Mouse (Mus musculus): ENCODE results near the gene Fermt2. TPM values are rescaled to one million over a fixed set of nuclear protein-coding genes. Genes with fewer than 3 reads are reported as not detected.
A peak's percentile ranks its signal among the peaks of the same experiment; 100 is the strongest.

The Fermt2 gene
- polyA plus RNA-seq, 1 experiment: 8.2 TPM

GRCm38 (mm10) chr14:45441291-45441690 lies 88.6 kb downstream of the Fermt2 start:
- TF ChIP-seq CTCF (IDR thresholded peaks at IDR 0.05; ENCODE audit: borderline replicate concordance, control insufficient read depth, extremely low read depth, insufficient read depth, low read length, poor library complexity) (no peak), POLR2A (IDR thresholded peaks at IDR 0.05; ENCODE audit: control insufficient read depth, extremely low read depth, insufficient read depth, low read length, poor library complexity) (no peak)
- no peak for DNase-seq
- no peak overlapping the region for H3K4me3 ChIP-seq (ENCODE audit: control insufficient read depth, insufficient read depth, low read length)

GRCm38 (mm10) chr14:45439387-45439786 lies 90.5 kb downstream of the Fermt2 start:
- Histone ChIP-seq H3K4me1 (replicated peaks; ENCODE audit: control insufficient read depth, insufficient read depth, low read length) (no peaks in the 10 kb centered on the region), H3K36me3 (ENCODE audit: control insufficient read depth, insufficient read depth, low read length) (no peaks in the 10 kb centered on the region), H3K4me3 (ENCODE audit: control insufficient read depth, insufficient read depth, low read length) (no peak overlapping the region), H3K27ac (ENCODE audit: control insufficient read depth, insufficient read depth, low read length) (no peak overlapping the region), H3K27me3 (ENCODE audit: control insufficient read depth, insufficient read depth, low read length) (no peaks in the 10 kb centered on the region)
- no peak for DNase-seq
- WGBS: 91% methylated on average over 9 of the region's 9 CpGs
- no peak for TF ChIP-seq CTCF (IDR thresholded peaks at IDR 0.05; ENCODE audit: borderline replicate concordance, control insufficient read depth, extremely low read depth, insufficient read depth, low read length, poor library complexity)

More at GRCm38 (mm10) chr14:45441291-45441690, 88.6 kb downstream of the Fermt2 start:
- WGBS: 75% methylated on average over 6 of the region's 6 CpGs
- Histone ChIP-seq H3K27ac (ENCODE audit: control insufficient read depth, insufficient read depth, low read length) (no peak overlapping the region), H3K4me1 (replicated peaks; ENCODE audit: control insufficient read depth, insufficient read depth, low read length) (no peaks in the 10 kb centered on the region), H3K27me3 (ENCODE audit: control insufficient read depth, insufficient read depth, low read length) (no peaks in the 10 kb centered on the region), H3K36me3 (ENCODE audit: control insufficient read depth, insufficient read depth, low read length) (no peaks in the 10 kb centered on the region)

- Histone ChIP-seq H3K27ac (ENCODE audit: control insufficient read depth, insufficient read depth, low read length) (no peak overlapping the region), H3K36me3 (ENCODE audit: control insufficient read depth, insufficient read depth, low read length) (no peaks in the 10 kb centered on the region), H3K4me1 (replicated peaks; ENCODE audit: control insufficient read depth, insufficient read depth, low read length) (no peaks in the 10 kb centered on the region), H3K27me3 (ENCODE audit: control insufficient read depth, insufficient read depth, low read length) (no peaks in the 10 kb centered on the region), H3K4me3 (ENCODE audit: control insufficient read depth, insufficient read depth, low read length) (no peak overlapping the region)
- 87% methylated on average over 2 of the region's 2 CpGs for WGBS
- TF ChIP-seq POLR2A (IDR thresholded peaks at IDR 0.05; ENCODE audit: control insufficient read depth, extremely low read depth, insufficient read depth, low read length, poor library complexity) (no peak), CTCF (IDR thresholded peaks at IDR 0.05; ENCODE audit: borderline replicate concordance, control insufficient read depth, extremely low read depth, insufficient read depth, low read length, poor library complexity) (no peak)
- DNase-seq: no peak
These were observed 91.0 kb downstream of the Fermt2 start for GRCm38 (mm10) chr14:45438931-45439275.

- no peaks in the 10 kb centered on the region for H3K27me3 ChIP-seq (ENCODE audit: control insufficient read depth, insufficient read depth, low read length)
- no peak overlapping the region for H3K27ac ChIP-seq (ENCODE audit: control insufficient read depth, insufficient read depth, low read length)
- no peaks in the 10 kb centered on the region for H3K36me3 ChIP-seq (ENCODE audit: control insufficient read depth, insufficient read depth, low read length)
- 79% methylated on average over 19 of the region's 19 CpGs for WGBS
- no peak overlapping the region for H3K4me3 ChIP-seq (ENCODE audit: control insufficient read depth, insufficient read depth, low read length)
- H3K4me1 ChIP-seq (replicated peaks; ENCODE audit: control insufficient read depth, insufficient read depth, low read length): no peaks in the 10 kb centered on the region
- DNase-seq: no peak
- TF ChIP-seq CTCF (IDR thresholded peaks at IDR 0.05; ENCODE audit: borderline replicate concordance, control insufficient read depth, extremely low read depth, insufficient read depth, low read length, poor library complexity) (no peak), POLR2A (IDR thresholded peaks at IDR 0.05; ENCODE audit: control insufficient read depth, extremely low read depth, insufficient read depth, low read length, poor library complexity) (no peak)
These were observed 91.5 kb downstream of the Fermt2 start for GRCm38 (mm10) chr14:45438250-45438930.

- 70% methylated on average over 6 of the region's 6 CpGs for WGBS
- no peaks in the 10 kb centered on the region for H3K27me3 ChIP-seq (ENCODE audit: control insufficient read depth, insufficient read depth, low read length)
- no peaks in the 10 kb centered on the region for H3K4me1 ChIP-seq (replicated peaks; ENCODE audit: control insufficient read depth, insufficient read depth, low read length)
- H3K4me3 ChIP-seq (ENCODE audit: control insufficient read depth, insufficient read depth, low read length): no peak overlapping the region
- TF ChIP-seq CTCF (IDR thresholded peaks at IDR 0.05; ENCODE audit: borderline replicate concordance, control insufficient read depth, extremely low read depth, insufficient read depth, low read length, poor library complexity) (no peak), POLR2A (IDR thresholded peaks at IDR 0.05; ENCODE audit: control insufficient read depth, extremely low read depth, insufficient read depth, low read length, poor library complexity) (no peak)
- DNase-seq: no peak
- H3K27ac ChIP-seq (ENCODE audit: control insufficient read depth, insufficient read depth, low read length): no peak overlapping the region
- no peaks in the 10 kb centered on the region for H3K36me3 ChIP-seq (ENCODE audit: control insufficient read depth, insufficient read depth, low read length)
These were observed 95.7 kb downstream of the Fermt2 start for GRCm38 (mm10) chr14:45434220-45434619.

- WGBS: 74% methylated on average over 4 of the region's 4 CpGs
- Histone ChIP-seq H3K4me3 (ENCODE audit: control insufficient read depth, insufficient read depth, low read length) (no peak overlapping the region), H3K27me3 (ENCODE audit: control insufficient read depth, insufficient read depth, low read length) (no peaks in the 10 kb centered on the region), H3K36me3 (ENCODE audit: control insufficient read depth, insufficient read depth, low read length) (no peaks in the 10 kb centered on the region), H3K27ac (ENCODE audit: control insufficient read depth, insufficient read depth, low read length) (no peak overlapping the region), H3K4me1 (replicated peaks; ENCODE audit: control insufficient read depth, insufficient read depth, low read length) (no peaks in the 10 kb centered on the region)
- DNase-seq: peak; percentile 28
- TF ChIP-seq POLR2A (IDR thresholded peaks at IDR 0.05; ENCODE audit: control insufficient read depth, extremely low read depth, insufficient read depth, low read length, poor library complexity) (no peak), CTCF (IDR thresholded peaks at IDR 0.05; ENCODE audit: borderline replicate concordance, control insufficient read depth, extremely low read depth, insufficient read depth, low read length, poor library complexity) (peak; percentile 44; the same call in 1 of the 2 replicates)
These were observed 97.9 kb downstream of the Fermt2 start for GRCm38 (mm10) chr14:45432003-45432402.

All from thymus, adult 2 months (tissue).